Mouse (Mus musculus) lung, postnatal 10 days (tissue): ENCODE results near the gene 1700020D05Rik.

Experiments
- DNase-seq: peaks from one replicate; pipeline ENCODE4 v3.0.0; 2021

Gene 1700020D05Rik

DNA sequence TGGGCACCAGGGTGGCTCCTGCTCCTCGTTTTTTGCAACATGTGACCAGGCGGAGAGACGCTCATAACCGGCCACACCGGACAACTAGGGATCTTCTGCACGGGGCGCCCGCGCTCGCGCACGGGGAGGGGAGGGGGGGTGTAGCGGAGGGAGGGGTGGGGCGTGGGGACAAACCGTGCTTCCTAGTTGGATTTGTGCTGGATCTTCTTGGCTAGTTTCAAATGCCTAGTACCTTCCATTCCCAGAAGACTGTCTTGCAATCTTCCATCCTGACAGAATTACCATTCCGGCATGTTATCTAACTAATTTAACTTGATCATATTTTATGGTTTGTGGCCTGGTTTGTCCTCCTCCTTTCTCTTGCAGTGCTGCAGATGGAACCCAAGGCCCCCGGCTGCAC is at the start of gene 1700020D05Rik:
Gene 1700020D05Rik (minus strand): TSS at position 101 of the 400 bp plus-strand sequence.
- no peak for DNase-seq

DNA sequence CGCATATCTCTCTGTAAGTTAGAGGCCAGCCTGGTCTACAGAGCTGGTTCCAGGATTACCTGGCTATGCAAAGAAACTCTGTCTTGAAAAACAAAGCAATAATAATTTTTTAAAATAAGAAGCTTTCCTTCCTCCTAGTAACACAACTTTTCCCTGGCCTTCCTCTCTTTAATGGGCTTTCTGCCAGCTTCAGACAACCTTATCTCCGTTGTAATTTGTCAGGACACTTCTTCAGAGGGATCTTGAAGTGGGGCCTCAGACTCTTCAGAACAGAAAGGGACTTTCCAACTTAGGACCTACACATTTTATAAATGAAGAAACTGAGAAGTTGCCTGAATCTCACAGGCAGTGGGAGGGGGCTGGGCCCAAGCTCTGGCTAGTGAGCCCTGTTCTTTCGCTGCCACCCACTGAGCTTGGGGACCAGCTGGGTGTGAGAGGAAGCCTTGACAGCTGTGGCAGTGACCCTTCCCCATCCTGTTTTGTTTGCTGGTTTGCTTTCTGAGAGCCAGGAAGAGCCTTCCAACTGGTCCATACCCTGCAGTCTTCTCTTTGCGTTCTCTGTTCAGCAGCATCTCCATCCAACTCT is 44.0 kb upstream of the 1700020D05Rik start:
- no peak for DNase-seq

DNA sequence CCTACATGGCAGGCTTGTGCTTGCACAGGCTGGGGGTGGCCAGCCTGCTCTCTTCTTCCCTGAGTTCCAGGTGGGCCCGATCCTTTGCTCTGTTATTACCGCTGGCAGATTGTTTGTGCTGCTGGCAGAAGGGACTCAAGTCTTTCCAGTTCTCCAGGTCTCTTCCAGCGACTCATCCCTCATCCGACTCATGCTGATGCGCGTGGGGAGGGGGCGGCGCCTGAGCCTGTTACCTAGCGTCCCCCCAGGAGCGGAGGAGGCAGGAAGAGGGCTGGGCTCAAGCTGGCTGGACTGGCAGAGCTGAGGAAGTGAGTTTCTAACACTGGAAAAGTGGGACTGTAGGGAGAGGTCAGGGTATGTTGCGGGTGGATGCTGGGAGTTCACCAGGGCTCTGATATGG is 40.4 kb upstream of the 1700020D05Rik start:
- DNase-seq = no peak

DNA sequence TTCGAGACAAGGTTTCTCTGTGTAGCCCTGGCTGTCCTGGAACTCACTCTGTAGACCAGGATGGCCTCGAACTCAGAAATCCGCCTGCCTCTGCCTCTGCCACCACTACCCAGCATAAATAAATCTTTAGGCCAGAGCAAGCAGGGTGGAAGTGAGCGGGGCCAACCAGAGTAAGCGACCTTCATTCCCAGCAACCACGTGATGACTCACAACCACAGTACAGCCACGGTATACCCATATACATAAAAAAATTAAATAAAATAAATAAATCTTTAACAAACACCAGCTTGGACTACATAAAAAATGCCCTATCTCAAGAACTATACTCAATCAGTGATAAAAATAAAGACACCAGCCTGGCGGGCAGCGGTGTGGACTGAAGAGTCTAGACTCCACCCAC is 39.8 kb upstream of the 1700020D05Rik start:
- DNase-seq = no peak

DNA sequence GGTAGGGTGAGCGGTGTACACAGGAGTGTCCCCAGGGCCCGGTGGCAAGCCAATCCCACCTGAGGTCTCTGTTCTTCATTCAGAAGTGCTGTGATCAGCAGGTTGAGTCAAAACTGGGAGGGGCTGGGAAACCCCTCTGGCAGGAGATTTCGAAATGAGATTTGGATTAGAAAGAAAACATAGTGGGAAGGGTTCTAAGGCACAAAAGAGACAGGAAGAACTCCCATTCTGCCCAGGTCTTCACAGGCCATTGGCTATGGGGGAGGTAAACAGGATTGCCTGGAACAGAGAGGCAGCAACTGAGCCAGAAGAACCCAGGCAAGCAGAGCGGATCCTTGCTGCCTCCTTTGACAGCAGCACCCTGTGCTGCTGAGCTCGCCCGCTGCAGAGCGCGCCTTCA is 35.2 kb upstream of the 1700020D05Rik start:
- no peak for DNase-seq

DNA sequence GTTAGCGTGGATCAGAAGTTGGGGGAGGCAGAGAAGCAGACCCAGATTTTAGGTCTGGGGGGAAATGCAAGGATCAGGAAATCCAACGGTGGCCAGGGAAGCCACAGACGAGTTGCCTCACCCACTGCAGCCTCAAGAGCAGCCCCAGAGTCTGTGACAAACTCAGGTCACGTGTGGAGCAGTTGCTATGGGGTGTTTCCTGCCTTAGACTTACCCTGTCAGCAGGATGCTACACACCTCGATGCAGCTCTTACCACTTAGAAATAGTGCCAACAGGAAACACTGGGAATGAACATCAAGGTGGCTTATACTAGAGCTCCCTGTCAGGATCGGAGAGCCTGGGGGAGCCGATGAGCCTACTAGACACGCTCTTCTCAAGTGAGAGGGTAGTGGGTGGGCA is 28.9 kb upstream of the 1700020D05Rik start:
- DNase-seq = no peak

DNA sequence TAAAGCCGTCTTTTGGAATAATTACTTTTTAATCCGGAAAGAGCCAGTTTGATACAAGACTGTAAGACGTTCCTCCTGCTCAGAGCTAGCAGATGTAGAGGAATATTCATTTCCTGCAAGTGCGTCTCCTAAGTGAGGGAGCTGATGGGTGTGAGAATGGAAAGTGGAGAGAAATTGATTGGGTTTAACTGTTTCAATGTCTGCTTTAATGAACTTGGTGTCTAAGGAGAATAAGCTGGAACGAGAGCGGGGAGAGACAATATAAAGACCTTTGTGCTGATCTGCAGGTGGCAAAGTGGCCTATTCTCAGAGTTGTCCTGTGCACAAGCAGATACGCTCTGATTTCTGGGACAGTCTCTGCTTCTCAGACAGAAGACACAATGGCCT is 26.5 kb upstream of the 1700020D05Rik start:
- no peak for DNase-seq

DNA sequence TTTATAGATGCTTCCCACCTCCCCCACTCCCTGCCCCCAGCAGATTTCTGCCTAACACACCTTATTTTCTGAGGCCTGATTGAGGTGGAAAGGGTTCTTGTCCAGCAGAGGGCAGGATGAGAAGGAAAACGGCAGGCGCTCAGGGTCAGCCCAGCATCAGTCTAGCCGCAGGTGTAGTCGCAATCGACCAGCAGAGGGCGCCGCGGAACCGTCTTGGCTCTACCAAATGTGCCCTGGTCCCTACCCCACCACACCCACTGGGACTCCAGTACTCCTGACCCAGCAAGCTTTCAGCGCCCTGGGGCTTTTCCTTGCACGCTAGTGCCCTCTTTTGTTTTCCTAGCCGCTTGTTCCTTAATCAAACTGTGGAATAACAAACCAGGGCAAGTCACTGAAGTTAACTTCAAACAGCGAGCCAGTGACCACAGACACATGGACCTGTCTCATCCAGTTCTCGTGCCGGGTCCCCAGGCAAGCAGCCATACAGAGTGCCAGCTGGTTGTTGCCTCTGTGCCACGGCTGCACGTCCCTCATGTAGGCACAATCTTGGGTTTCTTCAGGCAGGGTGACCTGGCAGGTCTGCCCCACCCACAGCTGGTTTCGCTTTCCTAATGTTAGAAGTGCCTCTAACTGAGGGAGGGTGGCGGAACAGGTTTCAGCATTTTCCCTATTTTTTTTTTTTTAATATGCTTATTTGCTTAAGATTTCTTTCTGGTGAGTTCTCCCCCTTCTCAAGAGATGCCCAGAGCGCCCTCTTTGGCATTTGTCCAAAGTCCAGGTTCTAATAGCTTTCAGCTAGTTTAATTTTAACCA is 25.9 kb upstream of the 1700020D05Rik start:
- DNase-seq = peak; percentile 98

DNA sequence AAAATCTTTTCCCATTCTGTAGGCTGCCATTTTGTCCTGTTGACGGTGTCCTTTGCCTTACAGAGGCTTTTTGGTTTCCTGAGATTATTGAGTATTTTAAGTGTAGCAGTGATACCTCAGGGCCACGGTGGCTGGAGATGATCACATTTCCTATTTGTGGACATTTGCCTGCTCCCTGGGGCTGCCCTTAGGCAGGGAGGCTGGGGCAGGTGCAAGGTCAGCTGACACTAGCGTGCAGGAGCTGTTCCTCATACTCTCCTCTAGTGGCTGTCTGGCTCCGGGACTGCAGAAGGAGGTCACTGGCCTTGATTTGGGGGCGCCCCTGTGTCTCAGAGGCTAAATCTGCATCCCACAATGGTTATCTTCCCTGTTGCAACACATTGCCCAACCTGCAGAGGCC is 21.6 kb upstream of the 1700020D05Rik start:
- no peak for DNase-seq

DNA sequence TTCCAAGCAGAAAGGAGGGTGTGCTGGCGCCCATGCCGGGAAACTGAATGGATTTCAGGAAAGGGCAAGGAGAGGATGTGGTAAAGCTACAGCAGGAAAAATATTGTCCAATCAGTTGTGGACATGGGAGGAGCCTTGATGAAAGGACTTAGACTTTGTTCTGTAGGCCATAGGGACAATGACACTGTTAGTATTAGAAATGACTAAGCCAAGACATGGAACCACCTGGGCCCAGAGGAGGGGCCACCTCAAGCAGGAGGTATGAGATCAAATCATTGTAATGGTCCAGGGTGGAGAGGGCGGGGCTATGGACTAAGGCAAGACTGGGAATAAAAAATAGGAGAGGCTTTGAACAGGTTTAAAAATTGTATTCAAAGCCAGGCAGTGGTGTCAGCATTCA is 15.1 kb upstream of the 1700020D05Rik start:
- no peak for DNase-seq

DNA sequence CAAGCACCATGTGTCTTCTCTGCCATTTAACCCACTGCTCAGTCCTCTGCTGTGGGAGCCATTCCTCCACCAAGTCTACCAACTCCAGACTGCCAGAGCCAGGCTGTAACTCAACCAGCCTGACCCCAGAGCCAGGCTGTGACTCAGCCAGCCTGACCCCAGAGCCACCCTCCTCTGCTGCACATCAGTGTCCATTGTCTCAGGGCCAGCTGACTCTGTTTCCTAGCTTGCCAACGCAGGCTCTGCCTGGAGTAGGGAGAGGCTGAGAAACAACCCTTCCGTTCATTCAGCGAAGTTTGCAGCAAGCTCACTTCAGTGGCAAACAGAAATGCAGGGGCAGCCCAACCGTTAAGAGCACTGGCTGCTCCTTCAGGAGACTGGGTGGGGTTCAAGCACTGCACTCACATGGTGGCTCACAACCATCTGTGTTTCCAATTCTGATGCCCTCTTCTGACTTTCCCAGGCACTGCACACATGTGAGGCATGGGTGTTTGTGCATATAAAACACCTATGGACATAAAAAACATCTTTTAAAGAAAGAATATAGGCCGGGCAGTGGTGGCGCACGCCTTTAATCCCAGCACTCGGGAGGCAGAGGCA is 13.4 kb upstream of the 1700020D05Rik start:
- DNase-seq = no peak

DNA sequence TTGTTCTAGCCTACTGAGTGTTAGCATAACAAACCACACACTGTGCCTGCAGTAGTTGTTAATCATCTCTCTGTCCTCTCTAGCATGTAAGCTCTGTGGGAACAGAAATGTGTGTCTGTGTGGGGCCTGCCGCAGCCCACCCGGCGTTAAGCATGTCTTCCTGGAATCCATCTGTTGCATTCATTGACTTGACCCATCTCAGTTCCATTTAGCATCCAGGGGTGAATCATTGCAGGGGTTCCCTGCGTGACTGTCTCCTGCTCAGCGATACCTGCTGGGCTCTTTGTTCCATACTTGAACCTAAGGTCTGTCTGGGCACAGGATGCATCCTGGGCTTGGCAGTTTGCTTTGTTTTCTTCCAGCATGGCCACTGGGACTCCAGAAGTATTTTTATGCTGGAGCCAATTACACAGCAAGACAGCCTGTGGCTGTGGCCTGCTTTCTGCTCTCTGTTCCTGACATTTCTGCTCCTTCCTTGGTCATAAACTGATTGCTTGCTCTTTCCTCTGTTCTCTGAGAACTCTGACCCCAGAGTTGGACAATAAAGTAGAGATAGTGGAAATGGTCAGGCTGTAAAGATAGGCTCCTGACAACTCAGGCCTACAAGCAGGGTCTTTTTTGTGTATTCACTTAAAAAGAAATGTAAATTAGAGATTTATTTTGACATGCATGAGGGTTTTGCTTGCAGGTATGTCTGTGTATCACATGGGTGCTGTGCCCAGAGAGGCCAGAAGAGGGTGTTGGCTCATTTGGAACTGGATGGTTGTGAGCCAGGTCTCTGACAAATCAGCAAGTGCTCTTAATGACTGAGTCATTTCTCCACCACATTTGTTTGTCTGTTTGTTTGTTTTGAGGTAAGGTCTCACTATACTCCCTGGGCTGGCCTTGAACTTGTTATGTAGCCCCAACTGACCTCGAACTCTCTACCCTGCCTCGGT is 12.5 kb upstream of the 1700020D05Rik start:
- DNase-seq = no peak

DNA sequence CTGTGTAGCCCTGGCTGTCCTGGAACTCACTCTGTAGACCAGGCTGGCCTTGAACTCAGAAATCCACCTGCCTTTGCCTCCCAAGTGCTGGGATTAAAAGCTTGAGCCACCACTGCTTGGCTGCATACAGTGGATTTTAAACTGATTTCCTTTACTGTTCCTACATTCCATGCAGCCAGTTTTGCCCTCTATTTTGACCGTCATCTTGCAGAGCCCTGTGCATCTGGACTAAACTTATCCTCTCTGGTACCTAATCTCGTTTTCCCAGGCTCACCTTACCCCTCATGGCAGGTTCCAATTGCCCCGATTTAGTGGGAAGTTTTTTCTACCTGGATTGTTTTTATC is 9.4 kb upstream of the 1700020D05Rik start:
- DNase-seq = no peak

DNA sequence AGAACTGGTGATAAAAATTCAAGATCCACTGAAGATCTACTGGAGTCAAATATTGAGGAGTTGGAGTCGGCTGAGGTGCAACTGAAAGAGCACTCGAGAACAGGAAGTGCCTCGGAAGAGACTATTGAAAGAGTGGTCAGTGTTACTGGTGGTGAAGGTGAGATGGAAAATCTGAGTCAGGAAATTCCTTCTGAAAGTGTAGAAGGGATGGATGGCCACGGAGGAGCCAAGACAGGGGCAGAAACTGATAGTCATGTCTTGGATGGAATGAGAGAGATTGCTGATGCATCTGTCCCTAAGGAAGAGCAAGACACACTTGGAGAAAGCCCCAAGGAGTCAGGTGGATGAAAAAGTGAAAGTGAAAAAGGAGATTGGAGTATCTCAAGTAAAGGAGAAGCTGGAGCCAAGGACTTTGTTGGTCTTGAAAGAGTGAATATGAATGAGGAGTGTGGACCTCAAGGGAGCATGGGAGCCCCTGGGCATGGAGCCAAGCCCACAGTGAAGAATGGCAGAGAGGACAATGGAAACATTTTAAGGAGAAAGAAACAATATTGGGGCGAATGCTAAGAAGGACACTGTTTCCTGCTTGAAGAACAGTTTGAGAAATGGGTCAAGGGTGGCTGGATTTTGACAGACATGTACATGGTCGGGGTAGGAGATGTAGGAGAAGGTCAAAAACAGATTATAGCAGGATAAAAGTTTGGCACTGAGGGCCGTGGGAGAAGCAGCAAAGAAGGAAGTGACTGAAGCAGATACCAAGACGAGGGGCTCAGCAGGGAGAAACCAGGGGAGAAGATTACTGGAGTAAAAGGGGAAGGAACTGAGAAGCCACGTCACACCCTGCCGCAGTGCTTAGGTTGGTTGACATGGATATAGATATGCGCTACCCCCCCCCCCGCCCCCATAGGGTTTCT is 8.8 kb upstream of the 1700020D05Rik start:
- DNase-seq = no peak

DNA sequence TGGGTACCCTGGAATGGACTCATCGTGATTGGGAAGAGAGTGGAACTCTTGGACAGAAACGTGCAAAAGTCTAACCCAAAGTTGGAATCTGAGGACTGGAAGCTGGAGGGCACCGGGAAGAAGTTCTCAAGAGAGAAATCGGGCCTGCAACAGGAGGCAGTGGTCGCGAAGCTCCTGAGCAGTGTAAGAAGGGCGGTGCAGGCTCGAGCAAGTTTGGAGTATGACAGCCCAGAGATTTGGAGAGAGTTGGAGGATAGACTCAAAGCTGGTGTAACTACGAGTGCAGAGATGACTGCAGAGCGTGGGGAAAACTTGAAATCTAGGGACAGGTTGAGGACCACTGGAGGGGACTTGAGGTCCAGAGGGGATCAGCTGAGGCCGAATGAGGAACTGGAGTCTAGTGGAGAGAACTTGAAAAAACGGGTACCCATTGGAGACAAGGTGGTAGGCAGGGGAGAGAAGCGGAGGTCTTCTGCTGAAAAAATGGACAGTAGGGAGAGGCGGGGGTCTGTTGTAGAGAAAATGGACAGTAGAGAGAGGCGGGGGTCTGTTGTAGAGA is 7.6 kb upstream of the 1700020D05Rik start:
- no peak for DNase-seq

DNA sequence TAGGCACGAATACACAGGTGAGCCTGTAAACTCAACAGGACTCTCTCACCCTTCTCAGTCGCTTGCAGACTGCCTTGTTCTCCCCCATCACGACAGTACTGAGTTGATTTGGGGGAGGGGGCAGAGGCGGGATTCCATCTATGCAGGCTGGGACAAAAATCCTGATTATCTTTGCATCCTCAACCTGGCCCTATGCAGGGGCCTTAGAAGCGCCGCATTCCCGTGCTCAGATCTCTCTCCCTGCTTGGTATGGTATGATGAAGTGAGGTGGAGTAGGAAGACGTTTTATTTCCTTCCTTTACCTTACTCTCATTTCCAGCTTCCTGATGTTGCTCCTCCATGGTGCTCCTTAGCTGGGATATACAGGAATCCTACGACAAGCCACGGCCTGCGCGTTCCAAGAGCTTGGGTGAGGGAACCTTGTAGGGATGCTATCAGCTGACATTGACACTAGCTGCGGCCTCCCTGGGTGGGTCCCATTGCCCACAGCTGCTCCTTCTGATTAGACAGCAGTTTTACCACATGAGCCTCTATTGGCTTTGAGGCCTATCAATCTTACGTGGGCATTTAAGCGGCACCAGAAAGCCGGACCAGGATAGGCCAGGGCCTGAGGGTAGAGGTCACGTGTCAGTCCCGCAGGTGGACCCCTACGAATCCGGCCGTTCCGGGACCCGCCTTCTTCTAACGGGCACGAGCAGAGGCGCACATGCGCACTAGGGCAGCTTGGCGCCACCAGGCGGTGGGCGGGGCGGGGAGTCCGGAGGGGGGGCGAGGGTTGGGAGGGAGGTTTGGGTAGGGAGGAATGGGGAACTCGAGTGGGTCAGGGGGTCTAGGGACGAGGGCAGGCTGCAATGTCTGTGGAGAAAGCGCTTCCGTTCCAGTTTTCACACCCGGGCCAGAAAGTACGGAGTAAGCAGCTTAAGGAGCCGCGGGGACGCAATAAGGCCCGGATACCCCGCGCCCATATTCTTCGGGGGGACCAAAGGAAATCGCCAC is 6.7 kb upstream of the 1700020D05Rik start, which contains the start of gene Snx32:
Gene Snx32 (minus strand): TSS at position 508 of the 996 bp plus-strand sequence.
- peak; percentile 98 for DNase-seq

DNA sequence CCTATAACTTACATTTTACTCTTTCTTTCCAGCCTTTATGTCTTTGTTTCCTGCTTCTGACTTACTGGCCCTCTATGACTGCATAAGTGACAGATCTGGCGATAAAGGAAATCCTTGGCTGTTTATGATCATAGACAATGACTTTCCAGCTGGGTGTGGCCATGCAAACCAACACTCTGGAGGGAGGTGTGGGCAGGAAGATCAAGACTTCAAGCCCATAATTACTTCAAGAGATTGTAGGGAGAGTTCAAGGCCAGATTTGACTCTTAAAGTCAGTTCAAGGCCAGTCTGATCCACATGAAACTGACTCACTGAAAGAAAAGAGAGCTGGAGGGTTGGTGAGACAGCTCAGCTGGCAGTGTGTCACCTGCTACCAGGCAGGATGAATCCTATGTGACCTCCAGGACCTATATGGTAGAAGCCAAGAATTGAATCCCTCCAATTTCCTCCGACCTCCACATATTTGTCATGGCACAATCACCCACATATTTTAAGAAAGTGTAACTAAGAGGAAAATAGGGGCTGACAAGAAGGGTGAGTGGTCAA is 3.2 kb downstream of the 1700020D05Rik start:
- no peak for DNase-seq

DNA sequence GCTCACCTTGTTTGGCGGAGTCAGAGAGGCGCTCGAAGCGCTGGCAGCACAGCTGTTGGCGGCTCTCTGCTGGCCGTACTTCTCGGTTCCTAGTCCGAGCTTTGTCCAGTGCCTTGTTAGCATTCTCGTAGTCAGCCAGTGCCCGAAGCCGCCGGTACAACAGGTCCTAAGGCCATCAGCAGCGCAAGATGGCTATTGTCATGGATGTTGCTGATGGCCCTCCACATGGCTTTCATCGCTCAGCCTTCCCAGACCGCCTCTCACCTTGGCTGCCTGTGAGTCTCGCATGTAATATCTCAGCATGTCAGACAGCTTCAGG is 7.6 kb downstream of the 1700020D05Rik start:
- no peak for DNase-seq

DNA sequence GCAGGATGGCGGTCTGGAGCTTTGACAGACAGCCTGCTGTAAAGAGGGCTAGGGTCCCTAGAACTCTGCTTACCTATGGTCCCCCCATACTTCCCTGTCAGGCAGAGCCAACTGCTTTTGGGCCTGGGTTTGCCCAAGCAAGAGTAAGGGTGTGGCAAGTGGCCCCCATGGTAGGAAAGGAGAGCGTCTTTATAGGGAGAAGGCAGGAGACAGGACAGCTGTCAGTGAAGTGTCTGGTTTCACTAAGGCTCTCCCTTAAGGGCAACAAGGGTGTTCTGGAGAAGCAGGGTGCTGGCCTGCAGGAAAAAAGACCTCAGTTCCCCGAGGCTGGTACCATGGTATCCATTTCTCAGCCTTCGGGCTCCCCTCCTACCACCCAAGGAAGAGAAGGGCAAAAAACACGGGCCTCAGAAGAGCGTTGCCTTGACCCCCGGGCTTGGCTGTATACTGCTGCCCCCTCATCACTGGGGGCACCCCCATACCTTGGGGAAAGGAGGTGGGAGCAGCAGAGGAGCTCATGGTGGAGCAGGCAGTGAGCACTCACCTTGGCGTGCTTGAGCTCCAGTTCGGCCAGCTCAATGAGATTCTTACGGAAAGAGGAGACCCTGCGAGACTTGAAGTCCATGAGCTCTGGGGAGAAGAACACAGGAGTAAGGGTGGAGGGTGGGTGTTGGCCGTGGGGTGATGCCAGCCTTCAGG is 8.1 kb downstream of the 1700020D05Rik start:
- no peak for DNase-seq

DNA sequence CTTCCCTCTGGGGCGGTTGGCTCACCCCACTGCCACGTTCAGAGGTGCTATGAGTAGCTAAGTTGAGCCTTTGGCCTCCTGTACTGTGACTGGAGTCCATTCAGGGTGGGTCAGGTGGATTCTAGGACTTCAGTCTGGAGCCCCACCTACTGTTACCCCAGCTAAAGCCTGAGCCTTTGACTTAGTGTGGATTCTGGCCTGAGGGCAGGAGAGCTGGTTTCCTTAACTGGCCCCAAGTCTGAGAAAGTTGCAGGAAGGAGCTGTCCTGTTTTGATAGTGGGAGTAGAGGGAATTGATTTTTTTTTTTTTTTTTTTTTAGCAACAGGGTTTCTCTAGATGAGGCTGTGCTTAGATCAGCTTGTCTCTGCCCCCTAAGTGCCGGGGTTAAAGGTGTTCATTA is 9.3 kb downstream of the 1700020D05Rik start:
- no peak for DNase-seq
